Mouse (Mus musculus) heart, postnatal 0 days (tissue): ENCODE results near the gene Kcnq1.

Source experiments
- CTCF ChIP-seq: IDR thresholded peaks from 2 replicates; pipeline ENCODE4 v1.5.1; 2016; ENCODE audit warnings: antibody characterized with exemption, control low read depth, low read depth
- EP300 ChIP-seq: IDR thresholded peaks from 2 replicates; pipeline ENCODE4 v1.6.1; 2016; ENCODE audit warnings: antibody characterized with exemption, low read depth

DNA sequence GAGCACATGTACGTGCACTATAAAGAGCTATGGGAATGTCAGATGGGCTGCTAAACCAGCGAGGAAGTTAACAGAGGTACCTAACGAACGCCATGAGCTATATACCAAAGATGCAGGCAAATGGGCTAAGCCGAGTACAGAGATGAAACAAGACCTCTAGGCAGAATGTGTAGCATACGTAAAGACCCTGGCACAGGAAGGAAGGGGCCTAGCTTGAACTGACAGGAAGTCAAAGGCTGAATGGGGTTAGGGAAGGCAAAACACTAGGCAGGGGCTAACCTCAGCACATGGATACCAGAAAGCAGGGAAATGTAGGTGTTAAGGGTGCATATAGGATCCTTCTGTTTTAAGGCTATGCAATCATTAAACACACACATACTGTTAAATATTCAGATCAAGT is 298.1 kb downstream of the Kcnq1 start:
- TF ChIP-seq CTCF (no peak), EP300 (no peak)
